Mouse (Mus musculus) right cerebral cortex, postnatal 25 days (tissue): Measurements from ENCODE around the gene Slc29a1.
A peak's percentile ranks its signal among the peaks of the same experiment; 100 is the strongest.

Source experiments
- DNase-seq: peaks from one replicate; pipeline ENCODE4 v3.0.0; 2022

The Slc29a1 gene

GRCm38 (mm10) chr17:45589236-45589635, 10.2 kb downstream of the Slc29a1 start:
- DNase-seq: no peak

GRCm38 (mm10) chr17:45588370-45588769, 11.0 kb downstream of the Slc29a1 start:
- DNase-seq: no peak

GRCm38 (mm10) chr17:45586449-45586837, 13.0 kb downstream of the Slc29a1 start:
- DNase-seq: no peak

GRCm38 (mm10) chr17:45585725-45586448, 13.5 kb downstream of the Slc29a1 start:
- no peak for DNase-seq

- peak; percentile 52 for DNase-seq
Measured at GRCm38 (mm10) chr17:45584939-45585678, 14.3 kb downstream of the Slc29a1 start.

GRCm38 (mm10) chr17:45584096-45584896, 15.1 kb downstream of the Slc29a1 start:
- peak; percentile 38 for DNase-seq

GRCm38 (mm10) chr17:45582715-45583355, 16.6 kb downstream of the Slc29a1 start:
- no peak for DNase-seq

- no peak for DNase-seq
Measured at GRCm38 (mm10) chr17:45582188-45582587, 17.2 kb downstream of the Slc29a1 start.

- peak; percentile 51 for DNase-seq
Measured at GRCm38 (mm10) chr17:45581567-45581983, 17.8 kb downstream of the Slc29a1 start.

GRCm38 (mm10) chr17:45580958-45581477, 18.4 kb downstream of the Slc29a1 start:
- DNase-seq: no peak

GRCm38 (mm10) chr17:45579554-45579953, 19.9 kb downstream of the Slc29a1 start:
- no peak for DNase-seq

GRCm38 (mm10) chr17:45578843-45579242, 20.6 kb downstream of the Slc29a1 start:
- no peak for DNase-seq

- DNase-seq: no peak
Measured at GRCm38 (mm10) chr17:45578242-45578641, 21.2 kb downstream of the Slc29a1 start.

- DNase-seq: no peak
Measured at GRCm38 (mm10) chr17:45575123-45575897, 24.1 kb downstream of the Slc29a1 start.

GRCm38 (mm10) chr17:45574129-45574761, 25.2 kb downstream of the Slc29a1 start:
- DNase-seq: peak; percentile 87

- DNase-seq: peak; percentile 95
Measured at GRCm38 (mm10) chr17:45573780-45574123, 25.7 kb downstream of the Slc29a1 start.

- DNase-seq: peak; percentile 99
Measured at GRCm38 (mm10) chr17:45573087-45573779, 26.2 kb downstream of the Slc29a1 start, which contains the start of gene Hsp90ab1. Gene Hsp90ab1 (minus strand): TSS chr17:45573271.

GRCm38 (mm10) chr17:45572103-45573086, 27.0 kb downstream of the Slc29a1 start:
- peak; percentile 77 for DNase-seq

- DNase-seq: no peak
Measured at GRCm38 (mm10) chr17:45569999-45570398, 29.4 kb downstream of the Slc29a1 start.
